Mouse (Mus musculus): ENCODE measurements around the gene Tbx4.

The Tbx4 gene

DNA sequence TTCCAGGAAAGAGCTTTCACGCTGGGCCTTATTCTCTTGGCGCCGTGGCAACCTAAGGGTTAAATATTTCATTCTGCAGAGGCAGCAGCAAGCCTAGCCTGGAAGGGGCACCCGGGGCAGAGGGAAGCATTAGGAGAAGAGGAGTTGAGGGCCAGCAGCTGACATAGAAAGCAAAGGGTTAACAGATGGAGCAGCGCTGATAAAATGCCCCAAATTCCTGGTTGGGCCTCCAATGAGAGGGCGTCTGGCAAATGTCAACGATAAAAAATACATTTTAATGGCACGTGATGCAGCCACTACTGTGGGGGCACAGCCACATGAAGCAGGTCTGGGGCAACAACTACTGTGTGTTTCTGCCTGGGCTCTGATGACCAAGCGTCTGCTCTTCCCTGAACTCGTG, 23.9 kb downstream of the Tbx4 start:
- no peak for DNase-seq

DNA sequence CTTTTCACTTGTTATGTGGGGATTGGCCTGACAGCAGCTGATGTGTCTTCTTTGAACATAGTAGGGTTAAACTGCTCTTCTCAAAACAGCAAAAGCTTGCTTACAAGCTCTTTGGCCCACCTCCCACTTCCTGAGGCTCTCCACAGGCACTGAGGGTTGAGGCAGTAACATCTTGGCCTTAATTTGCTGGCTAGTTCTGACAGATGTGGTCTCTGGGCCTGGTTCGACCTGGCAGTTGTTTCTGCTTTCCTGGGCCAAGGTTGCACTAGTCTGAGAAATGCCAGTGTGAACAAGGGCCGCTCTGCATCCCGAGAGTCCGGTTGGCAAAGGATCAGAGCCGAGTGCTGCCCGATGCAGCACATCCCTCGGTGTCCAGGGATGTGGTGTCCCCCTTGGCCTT, 27.3 kb downstream of the Tbx4 start:
- no peak for DNase-seq

DNA sequence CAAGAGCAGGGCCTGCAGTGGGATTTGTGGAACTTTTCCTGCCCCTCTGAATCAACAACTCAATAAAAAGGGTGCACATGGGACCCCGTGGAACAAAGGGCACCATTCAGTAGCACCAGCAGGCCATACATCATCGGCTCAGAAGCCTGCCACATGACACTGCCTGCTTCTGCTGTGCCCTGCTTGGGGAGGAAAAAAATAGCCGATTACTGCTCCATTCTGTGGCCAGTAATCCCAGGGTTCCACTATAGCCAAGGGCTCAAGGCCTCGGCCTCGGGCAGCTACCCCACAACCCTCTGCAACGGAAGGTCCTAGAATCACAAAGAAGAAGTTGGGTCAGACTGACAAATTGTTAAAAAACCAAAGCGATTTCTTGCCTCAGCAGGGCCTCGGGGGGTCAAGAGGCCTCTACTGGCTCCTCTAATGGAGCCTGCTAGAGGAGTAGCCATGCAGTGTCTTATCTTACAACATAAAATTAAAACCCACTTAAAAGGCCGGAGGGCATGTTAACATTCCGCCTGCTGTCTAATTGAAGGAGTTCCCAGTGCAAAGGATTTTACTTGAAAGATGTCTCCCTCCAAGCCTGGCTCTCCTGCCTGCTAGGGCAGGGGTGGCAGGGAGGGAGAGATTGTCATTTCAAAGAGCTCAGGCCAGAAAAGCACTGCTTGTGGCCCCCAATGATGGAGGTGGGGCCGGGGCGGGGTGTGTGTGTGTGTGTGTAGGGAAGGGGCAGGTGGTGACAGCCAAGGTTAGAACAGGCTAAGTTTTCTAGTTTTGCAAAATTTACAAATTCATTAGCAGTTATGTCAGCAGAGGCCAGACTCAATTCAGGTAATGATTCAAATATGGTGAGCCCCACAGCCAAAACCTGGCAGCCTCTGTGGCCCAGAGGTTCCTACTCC, 31.1 kb downstream of the Tbx4 start:
- DNase-seq: no peak

DNA sequence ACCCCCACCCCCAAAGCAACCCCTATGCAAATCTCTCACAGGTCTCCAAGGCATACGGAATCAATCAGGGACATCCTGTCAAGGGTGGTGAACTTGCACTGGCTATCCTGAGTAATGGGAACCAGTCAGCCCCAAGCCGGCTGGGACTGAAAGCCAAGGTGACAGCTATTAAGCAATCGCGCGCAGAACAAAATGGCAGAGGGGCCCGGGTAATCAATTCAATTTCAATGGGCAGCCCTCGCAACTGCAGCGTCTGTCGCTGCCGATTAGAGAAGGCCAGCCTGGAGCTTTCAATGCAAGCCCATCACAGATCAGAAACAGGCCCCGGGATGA, 31.7 kb downstream of the Tbx4 start:
- DNase-seq: no peak

DNA sequence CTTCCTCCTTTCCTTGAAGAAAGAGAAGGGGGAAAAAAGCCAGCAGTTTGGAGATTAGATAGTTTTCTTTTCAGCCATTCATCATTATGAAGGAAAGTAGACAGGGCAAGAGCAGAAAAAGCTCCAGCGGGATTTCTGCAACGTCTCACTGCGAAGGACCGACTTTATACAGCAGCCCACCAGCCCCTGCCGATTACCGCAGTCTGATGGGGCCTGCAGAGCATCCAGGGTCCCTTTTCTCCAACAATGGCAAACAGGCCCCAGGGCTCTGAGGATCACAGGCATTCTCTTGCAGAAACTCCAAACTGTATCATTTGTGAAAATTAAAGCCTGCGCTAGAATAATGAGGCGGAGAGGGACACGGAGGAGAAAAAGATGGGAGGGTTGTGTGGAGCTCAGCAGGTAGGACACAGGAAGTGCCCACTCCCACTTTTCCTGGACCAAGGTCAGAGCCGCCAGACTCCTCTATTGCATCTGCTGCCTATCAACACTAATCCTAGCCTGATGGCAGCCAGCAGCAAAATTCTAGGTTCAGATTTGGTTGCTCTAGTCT, 32.2 kb downstream of the Tbx4 start:
- no peak for DNase-seq

DNA sequence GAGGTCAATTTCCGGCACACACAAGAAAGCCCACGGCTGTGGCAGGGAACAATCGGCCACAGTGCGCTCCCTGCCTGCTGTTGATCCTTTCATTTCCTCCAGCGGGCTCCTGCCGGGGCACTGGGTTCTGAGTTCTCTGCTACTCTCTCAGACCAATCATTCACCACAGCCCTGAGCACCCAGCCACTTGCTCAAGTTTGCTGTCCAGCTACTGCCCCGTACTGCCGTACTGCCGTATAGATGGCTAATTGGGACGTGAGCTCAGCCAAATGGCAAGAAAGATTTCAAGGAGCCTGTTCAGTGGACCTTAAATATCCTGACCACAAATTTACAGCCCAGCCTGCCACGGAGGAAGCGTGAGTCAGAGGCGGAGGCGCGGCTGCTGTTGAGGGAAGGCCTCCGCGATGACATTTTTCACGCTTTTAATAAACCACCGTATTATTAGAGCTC, 39.1 kb downstream of the Tbx4 start:
- DNase-seq: peak; percentile 25 to 28

DNA sequence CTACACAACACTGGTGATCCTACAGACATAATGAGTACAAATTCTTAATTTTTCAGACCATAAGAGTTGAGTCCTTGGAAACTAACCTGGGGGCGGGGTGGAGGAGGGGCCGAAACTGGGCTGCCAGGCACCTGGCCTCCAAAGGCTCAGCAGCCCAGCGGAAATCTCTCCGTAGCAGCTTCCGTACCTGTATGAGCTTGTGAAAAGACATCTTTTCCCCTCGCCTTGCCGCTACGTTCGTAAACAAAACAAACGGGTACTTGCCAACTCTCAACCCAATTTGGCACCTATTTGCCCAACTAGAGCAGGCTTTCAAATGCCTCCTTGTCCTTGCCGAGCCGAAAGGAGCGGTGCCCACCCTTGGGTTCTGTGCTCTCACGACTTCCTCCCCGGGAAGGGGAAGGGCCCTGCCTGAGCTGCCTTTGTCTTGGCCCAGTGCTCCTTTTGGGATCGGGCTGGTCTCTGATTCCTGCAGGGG, 40.1 kb downstream of the Tbx4 start:
- no peak for DNase-seq

DNA sequence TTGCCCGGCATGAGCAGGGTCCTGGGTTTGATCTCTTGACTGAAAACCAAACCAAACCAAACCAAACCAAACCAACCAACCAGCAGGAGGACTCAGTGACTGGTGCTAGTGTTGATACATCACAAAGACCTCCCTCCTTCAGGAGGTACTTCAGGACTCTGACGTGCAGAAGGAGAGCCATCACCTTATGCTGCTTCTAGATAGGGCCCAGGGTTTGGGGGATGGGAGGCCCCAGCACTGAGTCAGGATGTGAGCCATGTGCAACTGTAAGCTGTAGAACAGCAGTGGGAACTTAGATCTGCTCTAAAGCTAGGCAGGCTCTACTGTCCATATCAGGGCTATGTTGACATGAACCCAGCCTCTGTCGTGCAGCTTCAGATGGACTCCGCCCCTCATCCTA, 41.9 kb downstream of the Tbx4 start:
- no peak for DNase-seq

DNA sequence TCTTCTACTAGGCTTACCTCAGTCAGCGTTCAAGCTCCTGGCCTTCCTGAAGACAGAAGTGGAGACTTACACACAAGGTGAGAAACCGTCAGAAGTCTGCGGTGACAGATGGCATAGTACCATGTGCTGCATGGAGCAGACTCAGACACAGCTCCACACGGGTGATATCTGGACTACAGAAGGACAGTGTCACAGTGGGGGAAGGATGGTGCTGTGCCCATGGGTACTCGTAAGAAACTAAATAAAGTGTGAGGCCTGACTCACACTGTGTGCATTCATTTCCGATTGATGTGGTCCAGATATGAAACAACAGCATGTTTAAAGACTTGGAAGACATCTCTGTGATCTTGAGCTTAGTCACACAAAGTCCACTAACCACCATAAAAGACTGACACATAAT, 43.4 kb downstream of the Tbx4 start:
- no peak for DNase-seq

DNA sequence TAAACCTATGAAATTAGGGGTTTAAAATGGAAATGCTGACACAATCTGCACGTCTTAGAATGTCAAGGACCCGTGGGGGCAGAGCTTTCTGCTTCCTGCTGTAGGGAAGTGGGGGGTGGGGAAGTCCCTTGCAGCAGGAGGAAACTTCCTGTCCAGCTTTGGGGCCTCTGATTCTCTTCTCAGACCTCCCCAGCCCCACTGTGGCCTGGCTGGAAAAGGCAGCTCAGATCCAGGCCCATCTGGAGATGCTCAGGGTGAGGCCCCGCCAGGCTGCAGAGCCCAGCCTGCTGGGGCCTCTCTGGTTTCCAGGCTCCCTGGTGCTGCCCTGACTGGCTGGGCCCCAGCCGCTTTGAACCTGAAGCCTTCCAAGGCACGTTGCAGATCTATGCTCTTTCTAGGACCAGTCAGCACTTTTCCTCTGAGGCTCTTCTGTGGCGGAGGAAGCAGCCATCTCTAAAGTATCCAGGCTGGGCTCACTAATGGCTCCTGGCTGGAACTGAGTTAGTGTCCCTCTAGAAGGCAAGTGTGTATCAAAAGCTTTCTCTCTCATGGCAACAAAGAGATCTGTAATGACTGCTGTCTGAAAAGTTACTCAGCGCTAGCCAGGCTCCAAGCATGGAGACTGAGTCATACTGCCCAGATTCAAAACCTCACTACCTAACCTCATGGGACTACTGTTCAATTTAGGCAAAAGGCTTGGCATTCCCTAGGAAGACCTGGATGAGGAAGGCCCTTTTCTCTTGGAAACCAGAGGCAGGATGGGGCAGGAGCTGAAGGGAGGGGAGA, 55.8 kb downstream of the Tbx4 start:
- no peak for DNase-seq

DNA sequence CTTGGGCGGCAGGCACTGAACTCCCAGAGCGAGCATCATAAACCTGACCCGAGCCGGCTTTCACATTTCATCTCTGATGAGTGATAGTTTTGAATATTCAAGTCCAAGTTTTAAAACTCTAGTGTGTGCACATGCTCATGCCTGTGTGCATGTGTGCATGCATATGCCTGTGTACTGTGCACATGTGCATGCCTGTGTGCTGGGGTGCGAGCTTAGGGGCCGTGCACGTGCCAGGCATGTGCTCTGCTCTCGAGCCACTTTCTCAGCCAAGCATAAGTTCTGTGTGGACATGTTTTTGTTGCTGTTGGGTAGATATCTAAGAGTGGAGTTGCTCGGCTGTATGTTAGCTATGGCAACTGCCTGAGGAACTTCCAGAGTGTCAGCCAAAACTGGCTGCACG, 62.5 kb downstream of the Tbx4 start:
- DNase-seq: no peak

DNA sequence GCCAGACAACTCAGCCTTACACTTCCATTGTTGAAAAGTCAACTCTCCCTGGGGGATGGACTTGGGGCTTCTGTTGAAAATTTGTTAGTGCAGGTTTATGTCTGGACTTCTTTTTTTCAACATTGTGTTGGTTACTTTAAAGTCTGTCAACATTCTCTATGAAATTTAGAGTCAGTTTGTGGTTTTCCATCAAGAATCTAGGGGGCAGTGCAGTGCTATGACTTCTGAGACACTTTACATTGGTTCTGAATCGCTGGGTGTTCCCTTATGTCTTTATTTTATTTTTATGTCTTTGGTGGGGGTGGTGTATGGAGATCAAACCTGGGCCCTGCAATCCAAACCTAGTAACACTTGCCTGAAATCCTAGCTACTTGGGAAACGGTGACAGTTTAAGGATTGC, 63.5 kb downstream of the Tbx4 start:
- DNase-seq: no peak

DNA sequence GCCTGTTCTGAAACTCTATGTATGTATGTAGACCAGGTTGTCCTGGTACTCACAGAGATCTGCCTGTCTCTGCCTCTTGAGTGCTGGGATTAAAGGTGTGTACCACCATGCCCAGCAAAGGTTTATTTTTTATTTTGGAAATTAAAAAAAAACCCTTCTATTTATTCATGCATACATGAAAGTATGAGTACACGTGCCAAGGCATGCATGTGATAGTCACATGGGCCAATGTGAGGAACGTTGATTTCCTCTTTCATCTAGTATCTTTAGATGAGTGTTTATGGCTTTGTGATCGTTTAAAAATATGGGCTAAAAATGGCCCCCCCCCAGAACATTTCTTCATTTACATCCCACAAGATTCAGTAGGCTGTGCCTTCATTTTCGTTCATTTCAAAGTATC, 66.3 kb downstream of the Tbx4 start:
- no peak for DNase-seq

DNA sequence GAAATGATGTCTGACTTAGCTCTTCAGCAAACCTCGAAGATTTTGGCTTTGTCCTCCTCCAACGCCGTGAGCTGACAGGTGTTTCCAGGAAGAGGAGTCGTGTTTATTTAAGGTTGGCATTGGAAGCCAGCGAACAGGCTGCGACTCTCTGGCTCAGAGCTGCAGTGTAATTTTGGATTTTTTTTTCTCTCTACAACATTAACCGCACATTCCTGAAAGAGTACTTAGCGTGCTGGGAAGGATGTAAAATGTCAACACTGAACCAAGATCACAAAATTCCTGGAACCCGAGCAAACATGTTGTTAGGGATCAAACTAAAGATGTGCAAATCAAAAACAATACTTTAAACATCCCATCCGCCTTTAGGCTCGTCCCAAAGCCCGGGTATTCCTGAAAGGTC, 69.4 kb downstream of the Tbx4 start:
- DNase-seq: no peak

DNA sequence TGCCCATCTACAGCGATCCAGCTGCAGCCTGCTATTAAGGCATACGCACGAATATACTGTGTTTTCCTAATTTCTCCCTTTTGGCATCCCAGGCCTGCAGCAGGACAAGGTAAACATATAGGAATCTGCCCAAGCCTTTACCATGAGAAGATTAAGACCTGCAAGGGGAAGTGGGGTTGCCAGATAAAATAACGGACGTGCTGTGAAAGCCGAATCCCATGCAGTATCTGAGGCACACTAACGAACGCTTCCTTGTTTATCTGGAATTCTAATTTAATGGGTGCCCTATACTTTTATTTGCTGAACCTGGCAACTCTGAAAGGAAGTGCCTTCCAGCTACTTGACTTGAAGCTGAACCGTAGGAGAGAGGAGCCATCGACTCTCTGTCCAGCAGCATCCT, 70.2 kb downstream of the Tbx4 start:
- no peak for DNase-seq

DNA sequence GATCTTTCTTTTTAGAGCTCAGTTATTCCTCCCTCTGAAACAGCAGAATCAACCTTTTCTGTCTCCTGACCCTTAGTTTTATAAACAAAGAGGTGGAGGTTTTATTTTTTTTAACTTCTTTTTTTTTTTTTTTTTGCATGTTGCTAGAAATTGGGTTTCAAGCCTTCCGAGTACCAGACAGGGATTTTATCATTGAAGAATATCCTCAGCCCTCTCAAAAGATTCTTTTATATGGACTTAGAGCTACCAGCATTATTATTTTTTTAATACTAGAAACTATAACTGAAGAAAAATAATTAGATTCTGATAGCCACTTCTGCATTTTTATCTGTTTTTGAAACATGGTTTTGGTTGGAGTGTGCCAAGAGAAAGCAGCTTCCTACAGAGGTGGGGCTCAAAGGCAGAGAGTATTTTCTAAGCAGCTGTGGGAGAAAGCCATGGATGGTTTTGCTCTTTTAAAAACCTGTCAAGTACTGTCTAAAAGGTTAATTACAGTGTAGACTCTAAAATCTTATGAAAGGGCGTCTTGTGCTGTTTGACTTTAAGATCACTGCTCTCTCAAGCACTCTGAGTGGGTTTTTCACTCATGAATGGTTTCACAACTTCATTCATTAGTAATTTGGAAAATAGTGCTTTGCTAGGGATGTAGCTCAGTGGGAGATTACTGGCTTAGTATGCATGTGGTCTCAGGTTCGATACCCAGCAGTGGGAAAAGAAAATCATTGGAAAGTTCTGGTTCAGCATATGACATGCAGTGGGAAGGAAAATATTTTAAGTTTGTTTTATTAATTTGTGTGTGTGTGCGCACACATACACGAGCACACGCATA, 70.9 kb downstream of the Tbx4 start:
- no peak for DNase-seq

DNA sequence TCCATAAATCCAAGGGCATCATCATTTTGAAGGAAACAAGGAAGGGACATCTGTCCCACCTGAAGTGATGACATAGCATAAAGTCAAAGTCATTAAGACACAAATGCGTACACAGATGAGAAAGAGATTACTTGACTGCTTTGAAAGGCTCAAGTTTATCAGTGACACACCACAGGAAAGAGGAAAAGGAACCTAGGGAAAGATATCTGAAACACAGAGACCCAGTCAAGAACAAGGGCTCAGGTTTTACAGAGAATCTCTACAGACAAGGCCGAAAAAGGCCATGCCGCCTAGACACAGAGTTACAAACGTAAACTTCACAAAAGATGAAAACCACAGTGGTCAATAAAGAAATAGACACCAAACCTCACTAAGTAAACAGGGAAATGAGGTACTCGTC, 73.6 kb downstream of the Tbx4 start:
- no peak for DNase-seq

DNA sequence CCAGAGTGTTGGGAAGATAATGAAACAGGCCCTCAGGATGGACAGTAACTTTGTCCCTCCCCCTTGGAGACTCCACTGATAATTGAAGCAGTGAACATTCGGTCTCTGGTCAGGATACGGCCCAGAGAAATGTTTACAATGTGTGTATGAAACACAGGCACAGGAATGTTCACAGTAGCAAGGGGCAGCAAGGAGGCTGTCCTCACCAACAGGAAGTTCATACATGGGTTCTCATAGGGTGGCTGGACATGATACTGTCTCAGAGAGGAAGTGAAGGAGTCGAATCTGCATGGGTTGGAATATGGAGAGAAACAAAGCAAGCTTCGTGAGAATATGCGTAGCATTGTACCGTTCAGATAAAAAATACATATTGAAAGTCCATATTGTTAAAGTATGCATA, 74.1 kb downstream of the Tbx4 start:
- DNase-seq: no peak

DNA sequence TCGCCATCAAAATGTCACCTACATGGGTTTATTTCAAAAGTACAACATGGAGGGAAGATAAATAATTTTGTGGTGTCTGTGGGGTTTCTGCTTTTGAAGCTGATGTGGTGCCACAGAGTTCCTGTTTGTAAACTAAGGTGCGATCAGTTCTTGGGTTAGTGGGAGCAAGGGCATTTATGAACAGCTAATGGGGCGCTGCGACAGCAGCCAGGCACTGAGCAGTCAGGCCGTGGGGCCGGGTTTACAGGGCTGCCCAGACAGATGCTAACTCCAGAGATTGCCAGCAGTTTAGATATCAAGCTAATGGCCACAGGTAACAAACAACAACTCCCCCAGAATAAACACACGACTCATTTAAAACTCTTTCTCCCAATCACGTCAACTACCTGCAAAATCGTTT, 75.3 kb downstream of the Tbx4 start:
- DNase-seq: no peak

All from kidney, adult 8-10 months (tissue).